Mouse (Mus musculus) embryonic fibroblast, embryonic 13.5 days (primary cell): ENCODE results near the gene Ptf1a.

Experiments
- CTCF ChIP-seq: IDR thresholded peaks from 2 replicates; pipeline ENCODE4 v1.5.1; 2011; ENCODE audit warnings: mild to moderate bottlenecking, control low read depth, low read length, moderate library complexity, borderline replicate concordance; ENCODE audit not compliant: insufficient read depth
- POLR2A ChIP-seq: IDR thresholded peaks from 2 replicates; pipeline ENCODE4 v1.6.1; 2011; ENCODE audit warnings: low read depth, mild to moderate bottlenecking, control low read depth, low read length, moderate library complexity

GRCm38 (mm10) chr2:19416066-19416465 is 29.4 kb upstream of the Ptf1a start:
- TF ChIP-seq POLR2A: no peak
- no peak for TF ChIP-seq CTCF
